Mouse (Mus musculus) frontal cortex, postnatal 36 days (tissue): Measurements from ENCODE around the gene Dgat2.
A peak's percentile ranks its signal among the peaks of the same experiment; 100 is the strongest.

Source experiments
- DNase-seq, 2 experiments: peaks; one replicate each; pipeline ENCODE4 v3.0.0; 2022; ENCODE audit warnings: low spot score in 2 of 2

Gene Dgat2

GRCm38 (mm10) chr7:99161961-99162360 lies 20.6 kb downstream of the Dgat2 start:
- no peak for DNase-seq

GRCm38 (mm10) chr7:99161529-99161928 lies 21.0 kb downstream of the Dgat2 start:
- DNase-seq: no peak

DNA sequence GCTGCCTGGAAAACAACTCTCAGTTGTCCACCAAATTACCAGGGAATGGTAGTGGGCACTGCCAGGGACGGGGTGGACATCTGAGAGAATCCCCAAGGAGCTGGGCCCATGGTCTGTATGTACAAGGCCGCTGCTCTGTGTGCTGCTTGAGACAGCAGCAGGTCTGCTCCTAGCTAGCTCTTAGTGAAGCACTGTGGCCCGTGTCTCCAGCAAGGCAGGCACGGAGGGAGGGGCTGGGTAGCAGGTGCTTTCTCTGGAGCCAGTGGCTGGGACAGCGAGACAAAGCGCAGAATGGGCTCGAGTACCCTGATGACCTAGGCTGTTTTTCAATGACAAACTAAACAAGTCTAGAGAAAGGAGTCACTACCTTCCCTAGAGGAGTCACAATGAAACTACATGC lies 21.5 kb downstream of the Dgat2 start:
- DNase-seq: no peak

- no peak for DNase-seq
Measured at GRCm38 (mm10) chr7:99159446-99159845, 23.1 kb downstream of the Dgat2 start.

DNA sequence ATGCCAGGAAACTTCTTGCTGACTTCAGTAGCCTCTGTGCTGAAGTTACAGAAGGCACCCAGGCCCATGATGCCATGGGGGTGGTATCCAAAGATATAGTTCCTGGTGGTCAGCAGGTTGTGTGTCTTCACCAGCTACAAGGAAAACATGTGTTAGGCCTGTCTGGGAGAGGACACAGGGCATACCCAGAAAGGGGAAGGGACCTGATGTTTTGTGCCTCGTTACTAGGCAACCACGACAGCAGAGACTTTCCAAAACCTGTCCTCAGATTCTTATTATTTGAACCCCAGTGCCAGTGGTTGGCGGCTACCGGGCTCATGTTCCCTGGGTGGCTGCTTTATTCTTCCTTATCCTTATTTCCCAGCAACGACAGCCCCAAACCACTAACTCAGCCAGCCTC lies 23.6 kb downstream of the Dgat2 start:
- no peak for DNase-seq

- no peak for DNase-seq
Measured at GRCm38 (mm10) chr7:99158011-99158410, 24.5 kb downstream of the Dgat2 start.

GRCm38 (mm10) chr7:99156737-99157136 lies 25.8 kb downstream of the Dgat2 start:
- DNase-seq: no peak

DNA sequence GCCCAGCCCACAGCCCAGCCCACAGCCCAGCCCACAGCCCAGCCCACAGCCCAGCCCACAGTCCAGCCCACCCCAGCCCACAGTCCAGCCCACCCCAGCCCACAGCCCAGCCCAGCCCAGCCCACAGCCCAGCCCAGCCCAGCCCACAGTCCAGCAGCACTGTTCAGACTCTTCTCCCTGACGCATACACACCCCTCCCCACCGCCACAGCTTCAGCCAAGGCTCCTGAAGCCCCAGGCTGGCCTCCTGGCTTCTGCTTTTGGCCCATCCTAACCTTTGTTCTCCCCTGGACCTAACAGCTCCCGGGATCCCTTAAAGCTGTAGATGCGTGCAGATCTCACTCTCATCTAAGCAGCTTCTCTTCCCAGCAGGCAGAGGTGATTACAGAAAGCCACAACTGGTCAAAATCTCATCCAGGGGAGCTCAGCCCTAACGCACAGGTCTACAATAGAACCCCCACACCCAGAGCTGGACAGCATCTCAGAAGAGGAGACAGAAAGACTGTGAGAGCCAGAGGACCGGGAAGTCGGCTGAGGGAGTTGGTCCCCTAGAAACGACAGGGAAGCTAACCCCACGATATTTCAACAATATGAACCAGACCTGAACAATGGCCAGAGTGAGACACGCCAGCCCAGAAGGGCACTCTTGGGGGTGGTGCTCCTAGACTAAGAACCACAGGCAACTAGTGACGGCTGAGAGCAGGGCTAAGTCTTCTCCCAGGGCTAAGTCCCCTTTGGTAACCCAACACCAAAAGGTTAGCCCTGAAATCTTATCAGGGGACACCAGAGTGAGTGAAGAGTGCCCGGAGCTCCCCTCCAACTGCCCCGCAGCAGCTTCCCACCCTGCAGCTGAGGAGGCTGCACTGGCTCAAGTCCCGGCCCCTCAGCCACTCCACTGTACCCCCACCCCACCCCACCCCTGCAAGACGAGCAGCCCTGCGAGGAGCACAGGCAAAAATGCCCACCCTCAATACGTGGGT lies 26.9 kb downstream of the Dgat2 start:
- no peak for DNase-seq

- DNase-seq: no peak
Measured at GRCm38 (mm10) chr7:99154648-99155151, 27.8 kb downstream of the Dgat2 start.

DNA sequence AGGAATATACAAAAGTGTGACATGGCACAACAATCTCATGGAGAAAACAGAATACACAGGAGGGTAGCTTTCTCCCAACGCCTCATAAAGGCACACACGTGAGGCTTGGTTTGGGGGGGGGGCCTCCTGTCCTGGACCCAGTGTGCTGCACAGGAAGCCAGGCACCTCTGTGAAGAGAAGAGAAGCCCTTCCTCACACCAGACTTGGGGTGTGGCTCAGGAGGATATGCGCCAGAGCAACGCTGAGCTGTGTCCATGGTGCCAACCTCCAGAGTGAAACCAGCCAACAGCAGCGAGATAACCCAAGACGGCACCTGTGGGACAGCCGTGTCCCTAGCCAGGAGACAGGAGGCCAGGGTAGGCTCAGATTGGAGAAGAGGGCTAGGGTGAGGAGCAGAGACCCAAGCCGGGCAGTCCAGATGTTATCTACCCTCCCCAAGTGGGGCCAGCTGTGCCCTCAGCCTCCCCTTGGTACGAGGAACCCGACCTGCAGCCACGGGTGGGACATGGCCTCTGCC lies 28.8 kb downstream of the Dgat2 start:
- no peak for DNase-seq

- no peak for DNase-seq
Measured at GRCm38 (mm10) chr7:99152756-99153155, 29.8 kb downstream of the Dgat2 start.

DNA sequence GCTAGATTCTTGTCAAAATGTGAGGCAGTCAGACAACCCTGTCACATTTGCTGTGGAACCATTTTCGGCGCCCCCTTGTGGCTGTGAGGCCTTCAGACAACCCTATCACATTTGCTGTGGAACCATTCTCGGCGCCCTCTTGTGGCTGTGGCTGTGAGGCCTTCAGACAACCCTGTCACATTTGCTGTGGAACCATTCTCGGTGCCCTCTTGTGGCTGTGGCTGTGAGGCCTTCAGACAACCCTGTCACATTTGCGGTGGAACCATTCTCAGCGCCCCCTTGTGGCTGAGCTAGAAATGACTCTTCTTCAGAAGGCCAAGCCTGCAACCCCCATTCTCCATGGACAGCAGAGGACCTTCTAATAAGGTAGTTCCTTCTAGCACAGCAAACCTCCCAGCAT lies 31.2 kb downstream of the Dgat2 start:
- DNase-seq: peak; percentile 93 to 97

DNA sequence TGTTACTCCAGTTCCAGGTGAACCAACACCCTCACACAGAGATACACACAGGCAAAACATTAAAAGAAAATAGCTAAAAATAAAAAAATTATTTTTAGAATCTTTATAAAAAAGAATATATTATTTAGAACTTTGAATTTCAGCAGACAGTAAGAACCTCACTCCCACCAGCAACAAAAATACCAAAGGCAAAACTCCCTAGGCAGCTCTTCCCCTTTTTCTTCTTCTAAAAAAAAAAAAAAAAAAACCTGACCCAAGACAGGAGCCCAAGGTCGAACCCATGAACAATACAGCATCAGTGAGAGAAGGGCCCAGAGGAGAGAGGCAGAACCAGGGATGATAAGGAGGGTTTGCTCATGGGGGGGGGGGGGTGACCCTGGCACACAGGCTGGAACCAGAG lies 33.5 kb downstream of the Dgat2 start:
- DNase-seq: no peak

GRCm38 (mm10) chr7:99147494-99147893 lies 35.0 kb downstream of the Dgat2 start:
- no peak for DNase-seq

DNA sequence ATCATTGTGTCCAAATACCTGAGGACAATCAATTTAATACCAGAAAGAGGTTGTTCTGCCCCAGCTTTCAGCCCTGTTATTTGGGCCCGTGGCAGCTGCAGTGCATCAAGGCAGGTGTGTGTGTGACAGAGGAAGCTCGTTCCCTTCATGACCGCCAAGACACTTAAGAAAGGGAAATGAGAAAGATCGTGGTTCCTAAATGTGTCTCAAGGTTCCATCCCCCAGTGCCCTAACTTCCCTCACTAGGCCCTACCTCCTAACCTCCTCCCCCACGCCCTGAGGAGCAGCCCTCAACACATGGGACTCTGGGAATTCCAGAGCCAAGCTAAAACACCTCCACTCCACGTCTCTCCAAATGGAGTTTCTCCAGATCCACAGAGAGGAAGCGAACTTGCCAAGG lies 35.6 kb downstream of the Dgat2 start:
- DNase-seq: no peak

DNA sequence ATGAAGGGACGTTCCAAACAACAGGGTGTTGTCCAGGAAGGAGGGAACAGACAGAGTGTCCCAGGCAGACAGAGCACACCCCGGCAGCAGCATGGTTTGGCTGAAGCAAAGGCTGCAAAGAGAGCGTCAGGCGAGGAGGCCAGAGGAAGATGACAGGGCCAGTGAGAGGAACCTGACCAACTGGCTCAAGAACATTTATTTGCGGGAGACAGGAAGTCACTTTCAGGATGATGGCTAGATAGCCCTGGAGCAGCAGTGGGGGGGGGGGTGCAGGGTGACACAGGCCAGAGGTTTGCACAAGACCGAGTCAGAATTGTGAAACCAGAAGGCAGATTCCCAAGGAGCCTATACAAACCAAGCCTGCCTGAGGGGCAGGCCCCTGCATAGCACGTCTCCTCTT lies 36.5 kb downstream of the Dgat2 start:
- no peak for DNase-seq

- DNase-seq: peak; percentile 70 to 86
Measured at GRCm38 (mm10) chr7:99144616-99145015, 37.9 kb downstream of the Dgat2 start.

- no peak for DNase-seq
Measured at GRCm38 (mm10) chr7:99143244-99143643, 39.3 kb downstream of the Dgat2 start.

DNA sequence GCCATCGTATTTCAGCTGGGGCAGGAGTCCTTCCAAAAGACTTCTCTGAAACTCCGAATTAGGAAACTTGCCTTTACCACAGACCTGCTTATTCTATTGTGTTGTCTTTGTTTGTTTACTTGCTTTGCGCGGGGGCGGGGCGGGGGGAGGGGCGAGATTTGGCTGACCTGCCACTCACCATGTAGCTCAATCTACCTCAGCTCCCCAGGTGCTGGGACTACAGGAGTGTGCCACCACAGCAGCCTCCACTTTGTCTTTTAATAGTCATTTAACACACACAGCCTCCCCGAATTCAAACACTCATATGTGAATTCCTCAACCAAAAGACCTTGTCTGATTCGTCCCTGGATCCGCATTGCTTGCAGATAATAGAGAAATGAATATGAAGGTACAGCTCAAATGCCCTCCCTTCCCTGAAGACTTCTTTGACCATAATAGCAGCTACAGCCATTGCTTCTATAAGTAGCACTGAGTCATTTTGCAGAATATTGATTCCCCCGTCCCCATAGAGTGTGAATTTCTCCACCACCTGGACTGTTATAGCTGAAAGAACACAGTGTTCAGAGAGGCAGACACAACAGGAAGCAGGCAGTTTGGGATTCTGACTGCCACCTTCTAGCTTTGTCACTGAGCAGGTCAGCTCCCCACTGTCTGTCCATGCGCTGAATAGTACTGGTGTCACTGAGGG lies 40.5 kb downstream of the Dgat2 start:
- peak; percentile 43 to 49 for DNase-seq

GRCm38 (mm10) chr7:99140984-99141918 lies 41.3 kb downstream of the Dgat2 start, which contains the start of gene Uvrag:
Gene Uvrag (minus strand): TSS chr7:99141141.
- peak; percentile 100 for DNase-seq

- DNase-seq: peak in 1 of 2 experiments; percentile 30
Measured at GRCm38 (mm10) chr7:99140511-99140910, 42.0 kb downstream of the Dgat2 start.
